Mouse (Mus musculus) inflammation-experienced regulatory T-cells, adult 6 months (primary cell): ENCODE measurements at regions not wholly inside any gene's neighbourhood (a gene's known extent, or its start where the extent isn't known, plus 50 kb on each side); places are given as distances from the start of the nearest gene placed in this dataset.
A peak's percentile ranks its signal among the peaks of the same experiment; 100 is the strongest.

Experiments
- ATAC-seq: one replicate; pipeline ENCODE4 v1.8.0; 2017

GRCm38 (mm10) chr4:95155178-95155577 is 103.2 kb upstream of the Jun start:
- no peak for ATAC-seq

- ATAC-seq, result no peak
Measured at GRCm38 (mm10) chr4:95155796-95156195, 103.8 kb upstream of the Jun start.

- no peak for ATAC-seq
Measured at GRCm38 (mm10) chr4:95156451-95157271, 104.6 kb upstream of the Jun start.

- no peak for ATAC-seq
Measured at GRCm38 (mm10) chr4:95157653-95158430, 105.8 kb upstream of the Jun start.

GRCm38 (mm10) chr4:95158632-95159424 is 106.8 kb upstream of the Jun start:
- no peak for ATAC-seq

- no peak for ATAC-seq
Measured at GRCm38 (mm10) chr4:95159821-95160220, 107.8 kb upstream of the Jun start.

- no peak for ATAC-seq
Measured at GRCm38 (mm10) chr4:95160465-95160864, 108.4 kb upstream of the Jun start.

GRCm38 (mm10) chr4:95160912-95161669 is 109.1 kb upstream of the Jun start:
- ATAC-seq, result peak; percentile 93

GRCm38 (mm10) chr4:95161670-95162020 is 109.6 kb upstream of the Jun start:
- no peak for ATAC-seq

GRCm38 (mm10) chr4:95162386-95163090 is 110.5 kb upstream of the Jun start:
- ATAC-seq, result no peak

GRCm38 (mm10) chr4:95163403-95163802 is 111.4 kb upstream of the Jun start:
- ATAC-seq, result no peak

- ATAC-seq, result no peak
Measured at GRCm38 (mm10) chr4:95166503-95166902, 114.5 kb upstream of the Jun start.

GRCm38 (mm10) chr4:95167216-95167615 is 115.2 kb upstream of the Jun start:
- no peak for ATAC-seq

GRCm38 (mm10) chr4:95169702-95170101 is 117.7 kb upstream of the Jun start:
- ATAC-seq, result no peak

- no peak for ATAC-seq
Measured at GRCm38 (mm10) chr4:95177753-95178152, 125.7 kb upstream of the Jun start.

- no peak for ATAC-seq
Measured at GRCm38 (mm10) chr4:95178467-95178866, 126.4 kb upstream of the Jun start.

- ATAC-seq, result no peak
Measured at GRCm38 (mm10) chr4:95178900-95179299, 126.9 kb upstream of the Jun start.

GRCm38 (mm10) chr4:95180446-95180845 is 128.4 kb upstream of the Jun start:
- ATAC-seq, result no peak

GRCm38 (mm10) chr4:95180999-95181398 is 129.0 kb upstream of the Jun start:
- ATAC-seq, result no peak

- ATAC-seq, result no peak
Measured at GRCm38 (mm10) chr4:95184180-95184579, 132.2 kb upstream of the Jun start.

- no peak for ATAC-seq
Measured at GRCm38 (mm10) chr4:95185113-95185915, 133.3 kb upstream of the Jun start.
